Mouse (Mus musculus) ES-Bruce4 (cell line): ENCODE data around the gene Rsph1. TPM values are rescaled to one million over a fixed set of nuclear protein-coding genes. Genes with fewer than 3 reads are reported as not detected.

Source experiments
- H3K27ac ChIP-seq: 2 replicates; pipeline ENCODE4 v1.5.1; 2012; ENCODE audit warnings: low read length, inconsistent platforms; ENCODE audit not compliant: insufficient read depth
- H3K27me3 ChIP-seq: 2 replicates; pipeline ENCODE4 v1.6.1; 2012; ENCODE audit warnings: mild to moderate bottlenecking, low read length, inconsistent platforms; ENCODE audit not compliant: control insufficient read depth, poor library complexity, insufficient read depth, severe bottlenecking
- H3K36me3 ChIP-seq: 2 replicates; pipeline ENCODE4 v1.6.1; 2012; ENCODE audit warnings: inconsistent platforms, mild to moderate bottlenecking, low read length, moderate library complexity; ENCODE audit not compliant: control insufficient read depth, poor library complexity, insufficient read depth, severe bottlenecking
- H3K4me1 ChIP-seq: one replicate; pipeline ENCODE4 v1.8.1; 2011; ENCODE audit warnings: low read length; ENCODE audit not compliant: control insufficient read depth, insufficient read depth
- H3K4me3 ChIP-seq: 2 replicates; pipeline ENCODE4 v1.5.1; 2011; ENCODE audit warnings: low read depth, mild to moderate bottlenecking, low read length
- H3K9ac ChIP-seq: 2 replicates; pipeline ENCODE4 v1.6.1; 2012; ENCODE audit warnings: low read depth, mild to moderate bottlenecking, inconsistent platforms; ENCODE audit not compliant: poor library complexity, severe bottlenecking
- H3K9me3 ChIP-seq: replicated peaks from 2 replicates; pipeline ENCODE4 v1.6.1; 2012; ENCODE audit warnings: mild to moderate bottlenecking, low read length, inconsistent platforms; ENCODE audit not compliant: control insufficient read depth, poor library complexity, insufficient read depth, severe bottlenecking
- CTCF ChIP-seq: IDR thresholded peaks from one replicate; pipeline ENCODE4 v1.8.1; 2011; ENCODE audit warnings: low read depth, low read length
- EP300 ChIP-seq: IDR thresholded peaks from 2 replicates; pipeline ENCODE4 v1.6.1; 2011; ENCODE audit warnings: low read depth, low read length; ENCODE audit not compliant: insufficient read depth
- POLR2A ChIP-seq: IDR thresholded peaks from one replicate; pipeline ENCODE4 v1.8.1; 2011; ENCODE audit warnings: low read length; ENCODE audit not compliant: insufficient read depth
- polyA plus RNA-seq: library from polyadenylated mRNA; stranded (reverse); fragments of >200 nt; gene quantifications from 2 replicates; pipeline ENCODE4 v1.2.4, GENCODE M21; 2011; ENCODE audit warnings: low read depth; ENCODE audit not compliant: missing spikeins, insufficient read depth, insufficient read length

Rsph1 gene
- polyA plus RNA-seq, 1 experiment = 11.5 TPM

- H3K9me3 ChIP-seq = no peaks in the 10 kb centered on the region
- H3K9ac ChIP-seq = peak overlapping the region; percentile 33
- H3K4me3 ChIP-seq = no peak overlapping the region; the same call in 1 of the 2 replicates
- peaks cover 31% of the 10 kb centered on the region for H3K4me1 ChIP-seq
- no peaks in the 10 kb centered on the region for H3K27me3 ChIP-seq
- TF ChIP-seq CTCF (no peak), EP300 (no peak), POLR2A (no peak)
- H3K36me3 ChIP-seq = no peaks in the 10 kb centered on the region
- peak overlapping the region; percentile 80 for H3K27ac ChIP-seq
Observed at GRCm38 (mm10) chr17:31305776-31306120, 28.6 kb upstream of the Rsph1 start.

GRCm38 (mm10) chr17:31304895-31305775 is 28.0 kb upstream of the Rsph1 start:
- TF ChIP-seq CTCF (no peak), EP300 (peak; percentile 58), POLR2A (no peak)
- Histone ChIP-seq H3K9ac (peak overlapping the region; percentile 33), H3K4me1 (peaks cover 31% of the 10 kb centered on the region), H3K36me3 (no peaks in the 10 kb centered on the region), H3K27me3 (no peaks in the 10 kb centered on the region), H3K9me3 (no peaks in the 10 kb centered on the region), H3K27ac (peak overlapping the region; percentile 80), H3K4me3 (no peak overlapping the region; the same call in 1 of the 2 replicates)

GRCm38 (mm10) chr17:31303401-31303800 is 26.2 kb upstream of the Rsph1 start:
- peak overlapping the region; percentile 59 for H3K27ac ChIP-seq
- TF ChIP-seq POLR2A = no peak
- no peak for TF ChIP-seq CTCF
- no peak overlapping the region for H3K9ac ChIP-seq
- H3K9me3 ChIP-seq = no peaks in the 10 kb centered on the region
- no peaks in the 10 kb centered on the region for H3K36me3 ChIP-seq
- no peak overlapping the region for H3K4me3 ChIP-seq
- H3K4me1 ChIP-seq = peaks cover 29% of the 10 kb centered on the region
- H3K27me3 ChIP-seq = no peaks in the 10 kb centered on the region

- Histone ChIP-seq H3K9ac (no peak overlapping the region), H3K4me3 (no peak overlapping the region), H3K4me1 (peaks cover 23% of the 10 kb centered on the region), H3K9me3 (no peaks in the 10 kb centered on the region), H3K36me3 (no peaks in the 10 kb centered on the region), H3K27ac (no peak overlapping the region), H3K27me3 (no peaks in the 10 kb centered on the region)
- TF ChIP-seq POLR2A (no peak), CTCF (no peak), EP300 (no peak)
Observed at GRCm38 (mm10) chr17:31300736-31301135, 23.6 kb upstream of the Rsph1 start.

GRCm38 (mm10) chr17:31299981-31300380 is 22.8 kb upstream of the Rsph1 start:
- no peaks in the 10 kb centered on the region for H3K9me3 ChIP-seq
- H3K27ac ChIP-seq = no peak overlapping the region
- no peak overlapping the region for H3K9ac ChIP-seq
- no peaks in the 10 kb centered on the region for H3K36me3 ChIP-seq
- TF ChIP-seq CTCF (no peak), EP300 (no peak), POLR2A (no peak)
- H3K4me1 ChIP-seq = peaks cover 18% of the 10 kb centered on the region
- no peaks in the 10 kb centered on the region for H3K27me3 ChIP-seq
- no peak overlapping the region for H3K4me3 ChIP-seq
